Mouse (Mus musculus) neural tube, embryonic 10.5 days (tissue): ENCODE measurements around the gene St8sia2.

Experiments
- DNase-seq: peaks from one replicate; pipeline ENCODE4 v3.0.0-alpha.2; 2017; ENCODE audit warnings: low spot score; ENCODE audit errors: extremely low spot score

The St8sia2 gene

DNA sequence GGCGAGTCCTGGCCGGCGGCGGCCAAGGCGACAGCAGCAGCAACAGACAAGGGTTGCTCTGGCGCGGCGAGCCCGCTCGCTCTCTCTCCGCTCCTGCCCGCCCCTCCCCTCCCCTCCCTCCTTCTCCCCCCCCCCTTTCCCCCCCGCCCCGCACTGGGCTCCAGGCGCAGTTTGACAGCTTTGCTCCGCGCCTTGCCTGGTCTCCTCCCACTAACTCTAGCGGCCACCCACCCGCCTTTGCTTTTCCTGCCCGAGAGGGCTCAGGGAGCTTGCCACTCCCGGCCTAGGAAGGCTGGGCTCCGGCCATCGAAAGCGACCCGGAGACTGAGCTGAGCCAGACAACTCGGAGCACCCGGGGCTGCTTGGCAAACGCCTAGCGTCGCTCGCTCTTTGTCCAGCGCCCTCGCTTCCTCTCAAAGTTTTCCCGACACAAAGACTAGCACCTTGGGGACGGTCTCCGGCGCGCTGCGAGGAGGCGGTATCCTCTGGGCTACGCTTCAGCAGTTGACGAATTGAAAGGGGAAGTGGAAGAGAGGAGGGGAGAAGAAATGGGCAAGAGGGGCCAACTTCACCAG lies at the start of gene St8sia2:
St8sia2 (minus strand) TSS at position 90 of the 575 bp plus-strand sequence.
- DNase-seq: peak; percentile 84

DNA sequence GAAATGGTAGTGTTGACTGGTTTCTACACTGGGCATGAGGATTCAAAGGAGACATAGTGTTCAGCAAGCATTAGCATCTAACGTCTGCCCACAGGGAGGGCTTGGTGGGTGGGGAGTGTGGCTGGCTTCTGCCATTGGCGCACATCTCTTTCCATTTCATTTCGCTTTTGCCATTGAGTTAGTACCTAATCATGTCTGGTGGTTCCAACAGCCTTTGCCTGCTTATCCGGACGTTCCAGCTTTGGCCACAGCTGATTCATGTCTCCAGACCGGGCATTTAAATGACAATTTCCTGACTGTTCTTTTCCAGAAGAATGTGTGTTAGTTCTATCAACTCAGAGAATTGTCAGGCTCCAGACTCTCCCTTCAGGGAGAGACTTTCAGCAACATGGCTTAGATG lies 47.6 kb upstream of the St8sia2 start:
- DNase-seq: no peak

DNA sequence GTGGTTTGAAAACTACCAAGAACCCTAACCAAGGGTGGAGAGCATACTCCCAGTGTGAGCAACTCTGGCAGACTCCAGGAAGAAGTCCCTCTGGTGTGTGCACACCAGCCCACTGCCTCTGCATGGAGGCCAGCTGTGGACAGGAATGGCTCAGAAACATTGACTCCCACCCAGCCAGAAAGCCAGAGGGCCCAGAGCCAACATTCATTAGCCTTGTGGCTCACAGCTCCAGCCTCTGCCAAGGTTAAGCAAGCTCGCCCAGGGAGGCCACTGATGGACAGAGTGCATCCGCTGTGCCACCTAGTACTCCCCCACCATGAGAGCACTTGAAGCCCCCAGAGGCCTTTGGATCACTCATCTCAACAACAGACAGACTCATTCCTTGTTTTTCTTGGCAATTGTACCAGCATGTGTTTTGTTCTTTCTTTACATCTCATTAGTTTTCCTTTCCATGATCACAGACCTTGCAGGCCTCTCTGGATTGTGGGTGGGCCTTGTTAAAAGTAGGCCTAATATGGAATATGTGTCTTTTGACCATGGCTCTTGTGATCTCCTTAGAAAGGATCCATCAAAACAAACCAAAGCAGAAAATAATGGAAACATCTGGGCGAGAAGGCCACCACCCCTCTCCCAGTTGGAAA lies 46.9 kb upstream of the St8sia2 start:
- no peak for DNase-seq

DNA sequence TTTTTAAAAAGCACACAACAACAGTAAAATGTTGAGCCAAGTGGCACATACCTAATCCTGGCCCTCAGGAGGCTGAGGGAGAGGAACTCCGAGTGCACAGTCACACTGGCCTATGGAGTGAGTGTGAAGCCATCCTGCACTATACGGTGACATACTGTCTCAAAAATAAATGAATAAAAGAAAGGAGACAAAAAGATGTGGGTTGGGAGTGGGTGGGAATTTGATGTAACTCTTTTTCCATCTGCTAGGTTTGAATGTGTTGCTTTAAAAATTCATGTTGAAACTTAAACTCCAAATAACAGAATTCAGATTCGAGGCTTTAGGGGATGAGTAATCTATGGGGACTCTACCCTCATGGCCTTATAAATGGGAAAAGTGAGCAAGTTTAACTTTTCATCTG lies 46.2 kb upstream of the St8sia2 start:
- DNase-seq: no peak

DNA sequence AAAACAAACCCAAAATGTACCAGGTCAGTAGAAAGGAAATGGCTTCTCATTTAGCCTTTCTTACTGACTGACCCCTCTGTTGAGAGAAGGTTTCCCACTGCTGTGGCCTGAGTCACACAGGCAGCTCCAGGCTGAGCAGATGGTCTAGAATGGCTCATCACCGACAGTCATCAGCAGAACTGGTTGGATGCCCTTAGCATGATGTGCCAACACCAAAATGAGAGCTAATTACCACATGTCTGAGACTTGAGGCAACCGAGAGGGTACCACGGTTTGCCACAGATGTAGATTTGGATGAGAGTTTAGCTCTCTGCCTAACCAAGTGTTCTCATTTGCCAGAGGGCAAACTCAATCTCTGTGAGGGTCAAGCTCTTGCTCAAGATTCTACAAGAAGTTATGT lies 42.3 kb upstream of the St8sia2 start:
- DNase-seq: no peak

DNA sequence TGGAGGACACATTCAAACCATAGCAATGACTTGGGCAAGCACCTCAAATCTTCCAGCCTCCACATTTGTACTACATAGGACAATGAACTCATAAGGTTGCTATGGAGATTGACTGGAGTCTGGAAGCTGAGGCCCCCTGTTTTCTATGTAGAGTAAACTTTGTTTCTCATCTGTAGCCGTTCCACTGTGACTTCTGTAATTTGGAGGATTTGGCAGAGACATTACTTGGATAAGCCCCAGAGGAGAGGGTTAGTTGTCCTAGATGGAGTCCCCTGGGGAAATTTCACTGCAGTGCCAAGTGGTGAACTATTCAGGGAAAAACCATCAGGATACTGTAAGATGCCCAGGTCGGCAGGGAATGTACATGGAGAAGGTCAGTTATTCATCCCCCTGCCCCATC lies 34.1 kb upstream of the St8sia2 start:
- no peak for DNase-seq

DNA sequence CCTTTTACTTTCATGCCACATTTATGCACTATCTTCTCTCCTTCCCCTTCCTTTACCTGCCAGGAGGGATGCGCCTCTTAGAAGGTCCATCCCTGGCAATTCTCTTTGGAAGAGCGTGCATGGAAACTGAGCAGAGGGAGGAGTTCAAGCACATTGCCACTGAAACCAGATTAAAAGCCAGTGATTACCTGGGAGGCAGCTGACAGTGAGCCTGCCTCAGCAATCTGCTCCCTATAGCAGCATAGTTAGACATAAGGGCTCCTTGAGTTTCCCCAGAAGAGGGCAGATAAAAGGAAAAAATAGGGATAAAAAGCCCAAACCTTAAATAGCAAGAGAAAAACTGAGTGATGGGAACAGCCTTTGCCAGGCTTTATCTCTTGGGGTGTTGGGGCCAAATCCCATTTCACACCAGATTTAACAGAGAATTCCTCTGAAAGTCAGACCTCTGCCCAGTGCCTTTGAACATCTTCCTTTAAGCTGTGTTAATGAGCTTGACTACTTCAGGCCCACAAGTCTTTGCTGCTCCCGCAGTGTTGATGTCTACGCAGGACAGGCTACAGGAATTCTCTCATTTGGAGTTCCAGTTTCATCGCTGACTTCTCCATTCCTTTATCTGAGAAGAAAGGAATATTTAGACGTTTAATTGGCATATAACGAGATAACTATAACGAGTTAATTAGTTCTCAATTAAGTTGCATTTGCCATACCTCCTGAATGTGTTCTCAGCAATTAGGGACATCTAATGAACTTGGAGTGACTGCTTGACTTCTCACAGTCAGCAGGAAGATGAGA lies 31.9 kb upstream of the St8sia2 start:
- DNase-seq: no peak

DNA sequence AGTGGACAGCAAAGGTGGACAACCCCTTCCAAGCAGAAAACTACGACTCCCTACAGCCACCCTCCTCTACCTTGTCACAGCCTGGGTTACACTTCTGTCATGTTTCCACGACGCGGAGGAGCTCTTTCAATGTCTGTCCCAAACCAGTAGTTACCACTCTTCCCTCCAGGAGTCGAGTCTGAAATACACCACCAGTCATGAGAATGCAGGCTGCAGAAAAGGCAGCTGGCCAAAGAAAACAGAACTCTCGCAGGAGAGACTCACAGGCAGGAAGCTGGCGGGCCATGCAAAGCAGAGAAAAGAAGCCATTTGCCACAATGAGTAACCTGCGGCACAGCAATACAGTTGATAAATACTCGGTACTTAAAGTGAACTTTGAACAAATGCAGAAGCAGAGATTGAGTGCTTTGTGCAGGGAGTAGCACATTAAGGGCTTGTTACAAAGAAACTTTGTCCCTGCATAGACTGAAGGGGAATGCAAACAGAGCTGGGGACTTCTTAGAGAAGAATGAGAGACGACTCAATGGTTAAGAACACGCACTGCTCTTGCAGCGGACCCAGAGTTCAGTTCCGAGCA lies 30.2 kb upstream of the St8sia2 start:
- peak; percentile 17 for DNase-seq

DNA sequence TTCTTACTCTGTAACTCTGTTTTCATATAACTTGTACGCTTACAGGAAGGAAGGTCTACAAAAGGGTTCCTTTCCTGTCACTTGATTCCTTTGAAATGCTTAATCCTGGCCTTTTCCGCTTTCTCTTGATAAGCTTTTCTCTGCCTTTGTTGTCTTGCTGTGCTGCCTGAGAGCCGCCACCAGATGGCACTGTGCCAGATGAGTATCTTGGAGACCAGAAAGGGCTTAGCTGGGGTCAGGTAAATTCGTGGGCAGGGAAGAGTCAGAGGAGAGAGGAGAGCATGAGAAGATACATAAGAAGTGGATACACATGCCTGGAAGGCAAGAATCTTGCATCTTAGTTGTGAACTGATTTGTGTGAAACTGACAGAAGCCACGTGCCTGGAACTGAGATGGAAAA lies 11.5 kb upstream of the St8sia2 start:
- peak; percentile 80 for DNase-seq

DNA sequence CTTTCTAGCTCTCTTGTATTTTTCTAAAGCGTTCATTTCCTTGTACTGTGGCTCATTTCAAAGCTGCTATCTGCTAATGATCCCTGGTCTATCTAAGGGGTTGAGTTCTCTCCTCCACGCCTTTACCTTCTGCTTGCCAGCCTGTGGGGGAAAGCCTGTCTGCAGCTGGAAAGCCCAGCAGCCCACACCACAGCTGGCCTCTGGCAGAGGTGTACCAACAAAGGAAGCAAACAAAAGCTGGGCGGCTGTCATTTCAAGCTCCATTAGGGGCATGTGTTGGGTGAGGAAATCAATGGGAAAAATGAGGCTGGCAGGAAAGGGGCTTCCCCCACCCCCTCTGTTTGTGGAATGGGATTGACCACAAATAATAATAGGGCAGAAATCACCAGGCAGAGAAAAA lies 10.7 kb upstream of the St8sia2 start:
- DNase-seq: no peak

DNA sequence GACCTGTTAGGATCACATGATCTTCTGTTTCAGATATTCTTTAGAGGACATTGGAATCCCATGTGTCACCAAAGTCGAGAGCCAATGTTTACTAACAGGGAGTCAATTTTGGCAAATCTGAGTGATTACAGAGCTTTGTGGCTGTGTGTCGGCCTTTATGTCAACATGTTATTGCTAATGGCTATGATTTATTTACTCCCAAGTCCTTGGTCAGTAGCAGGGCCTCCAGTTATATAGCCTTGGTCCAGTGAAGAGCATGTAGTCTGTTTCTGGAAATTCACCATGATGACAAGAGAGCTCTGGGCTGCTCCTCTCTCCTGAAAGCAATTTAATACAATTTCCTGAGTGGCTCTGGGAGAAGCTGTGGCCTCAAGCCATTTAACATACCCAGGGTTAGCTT lies 9.1 kb upstream of the St8sia2 start:
- no peak for DNase-seq

DNA sequence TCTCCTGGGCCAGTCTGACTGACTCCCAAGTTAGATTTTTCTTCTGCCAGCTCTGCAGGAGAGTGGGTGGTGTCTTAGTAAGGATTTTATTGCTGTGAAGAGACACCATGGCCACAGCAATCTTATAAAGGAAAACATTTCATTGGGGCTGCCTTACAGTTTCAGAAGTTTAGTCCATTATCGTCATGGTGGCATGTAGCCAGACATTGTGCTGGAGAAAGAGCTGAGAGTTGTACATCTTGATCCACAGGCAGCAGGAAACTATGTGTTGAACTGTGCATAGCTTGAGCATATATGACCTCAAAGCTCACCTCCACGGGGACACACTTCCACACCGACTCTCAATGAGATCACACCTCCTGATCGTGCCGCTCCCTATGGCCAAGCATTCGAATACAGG lies 8.3 kb upstream of the St8sia2 start:
- no peak for DNase-seq

DNA sequence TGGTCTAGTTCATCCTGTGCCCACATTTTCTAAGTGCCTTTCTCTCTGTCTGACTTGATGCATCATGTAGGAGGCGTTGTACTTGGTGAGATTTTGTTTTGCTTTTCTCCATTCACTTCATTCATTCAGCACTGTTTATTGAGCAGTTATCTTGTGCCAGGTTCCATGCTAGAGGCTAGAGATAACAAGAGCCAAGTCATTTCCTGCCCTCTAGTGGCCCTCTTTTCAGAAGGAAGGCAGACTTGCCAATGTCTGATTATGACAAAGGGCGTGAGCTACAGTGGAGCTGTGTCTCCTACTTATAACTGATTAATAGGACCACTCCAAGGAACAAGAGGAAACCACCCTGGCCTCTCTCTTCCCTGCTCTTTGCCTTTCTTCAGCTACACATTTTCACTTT lies 3.1 kb upstream of the St8sia2 start:
- no peak for DNase-seq

DNA sequence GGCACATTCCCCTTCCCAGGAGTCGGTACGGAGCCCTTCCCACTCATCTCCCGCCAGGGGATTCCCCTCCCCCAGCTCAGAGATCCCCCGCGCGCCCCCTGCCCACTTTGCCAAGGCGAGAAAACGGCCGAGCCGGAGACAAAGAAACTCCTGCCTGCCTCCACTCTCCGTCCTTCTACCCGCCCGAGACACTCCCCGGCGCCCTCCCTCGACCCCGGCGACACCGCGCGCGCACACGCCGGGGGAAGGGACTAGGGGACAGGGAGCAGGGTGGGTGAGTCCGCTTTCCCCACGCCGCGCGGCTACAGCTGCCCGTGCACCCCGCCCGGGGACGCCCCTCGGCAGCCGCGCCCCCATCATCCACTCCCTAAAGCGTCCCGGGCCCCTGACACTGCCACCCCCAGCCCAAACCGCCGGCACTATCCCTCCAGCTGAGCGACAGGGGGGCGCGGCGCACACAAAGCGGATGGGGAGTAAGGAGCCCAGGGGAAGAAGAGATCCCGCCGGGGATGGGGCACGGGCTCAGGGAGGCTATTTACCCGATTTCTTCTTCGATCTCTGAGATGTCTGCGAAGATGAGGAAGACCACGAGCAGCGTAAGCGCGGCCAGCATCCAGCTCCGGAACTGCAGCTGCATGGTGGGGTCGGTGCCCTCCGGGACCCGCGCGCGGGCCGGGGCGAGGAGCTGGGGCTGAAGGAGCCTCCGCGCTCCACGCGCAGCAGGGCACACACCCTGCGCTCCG lies 461 bp downstream of the St8sia2 start:
- DNase-seq: peak; percentile 84

DNA sequence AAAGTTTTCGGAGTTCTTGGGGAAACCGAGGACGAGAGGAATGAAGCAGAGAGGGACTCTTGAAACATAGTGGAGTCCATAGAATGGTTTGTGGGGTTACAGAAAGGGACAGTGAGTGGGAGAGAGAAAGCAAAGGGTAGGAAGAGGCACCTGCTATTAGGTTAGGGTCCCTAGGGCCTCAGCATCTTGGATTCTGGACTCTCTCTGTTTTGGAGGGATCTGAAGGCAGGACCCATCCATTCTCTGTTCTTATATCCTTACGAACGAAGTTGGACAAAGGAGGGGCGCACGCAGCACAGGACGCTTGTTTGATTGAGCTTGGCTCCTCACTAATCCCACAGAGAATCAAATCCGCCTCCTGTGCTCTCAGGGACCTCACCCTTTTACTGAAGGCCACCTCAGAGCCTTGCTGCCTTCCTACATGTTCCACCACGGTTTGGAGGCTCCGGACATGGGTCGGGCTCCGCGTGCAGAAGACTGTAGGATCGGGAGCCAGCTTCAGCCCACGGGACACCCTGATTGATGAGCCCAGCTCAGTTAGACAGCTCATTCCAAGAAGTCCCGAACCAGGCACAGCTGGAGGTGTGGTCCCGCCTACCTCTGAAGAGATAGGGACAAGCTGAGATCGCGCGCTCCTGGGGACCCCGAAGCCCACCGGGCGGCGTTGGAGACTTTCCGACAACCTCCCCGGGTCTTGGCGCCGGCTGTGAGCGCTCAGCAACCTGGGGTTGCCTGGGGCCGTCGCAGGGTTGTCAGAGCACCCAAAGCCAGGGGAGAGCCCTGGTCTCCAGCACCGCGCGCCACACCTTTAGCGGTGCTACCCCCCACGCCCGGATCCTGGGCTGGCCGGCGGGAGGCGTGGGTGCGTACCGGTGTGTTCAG lies 1.3 kb downstream of the St8sia2 start:
- DNase-seq: peak; percentile 23

DNA sequence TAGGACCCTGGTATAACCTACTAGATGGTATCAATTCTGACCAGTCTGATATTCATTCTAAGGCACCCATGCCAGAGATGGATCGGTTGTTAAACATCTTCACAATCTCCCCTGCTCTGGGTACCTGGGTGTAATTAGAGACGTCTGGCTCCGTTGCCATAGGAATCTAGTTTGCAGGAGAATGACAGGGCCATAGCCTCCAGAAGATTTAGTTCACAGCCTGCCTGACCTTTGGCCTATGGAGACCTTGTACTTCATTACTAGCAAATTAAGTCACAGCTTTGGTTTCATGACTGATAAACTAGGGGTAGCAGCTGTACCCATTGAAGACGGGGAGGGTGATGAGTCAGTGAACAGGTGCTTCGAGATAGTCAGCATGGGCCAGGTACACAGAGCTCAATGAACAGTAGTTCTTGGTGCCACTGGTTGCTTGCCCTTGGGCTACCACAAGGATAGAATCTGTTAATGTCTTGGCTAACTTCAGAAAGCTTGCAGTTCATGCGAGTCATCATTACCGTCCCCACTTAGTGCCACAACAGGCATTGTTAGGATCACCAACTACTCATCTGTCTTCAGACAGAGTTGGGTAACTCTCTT lies 4.4 kb downstream of the St8sia2 start:
- peak; percentile 30 for DNase-seq

DNA sequence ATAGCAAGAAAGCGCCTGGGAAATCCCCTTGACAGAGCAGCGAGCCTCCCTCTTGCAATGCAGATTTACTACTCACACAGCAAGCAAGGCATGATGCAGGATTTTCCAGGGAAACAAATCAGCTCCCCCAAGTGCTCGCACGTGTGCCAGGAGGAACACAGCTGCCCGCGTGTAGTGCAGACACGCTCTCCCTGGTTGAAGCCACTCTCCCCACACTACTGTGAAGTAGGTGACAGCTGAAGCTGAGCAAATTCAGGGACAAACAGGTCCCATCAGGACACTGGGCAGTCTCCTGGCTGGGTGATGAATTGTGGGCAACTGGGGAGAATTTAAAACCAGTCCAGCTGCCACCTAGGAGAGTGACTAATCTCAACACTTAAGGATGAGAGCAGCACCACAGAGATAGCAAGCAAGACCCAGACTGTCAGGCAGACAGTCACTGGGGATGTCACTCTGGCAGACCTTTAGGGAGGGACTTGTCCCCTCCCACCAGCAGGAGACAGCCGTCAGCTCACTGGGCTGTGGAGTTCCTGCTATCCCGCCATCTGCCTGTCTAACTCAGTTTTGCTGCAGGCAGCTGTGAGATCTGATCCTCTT lies 6.6 kb downstream of the St8sia2 start:
- DNase-seq: peak; percentile 33

DNA sequence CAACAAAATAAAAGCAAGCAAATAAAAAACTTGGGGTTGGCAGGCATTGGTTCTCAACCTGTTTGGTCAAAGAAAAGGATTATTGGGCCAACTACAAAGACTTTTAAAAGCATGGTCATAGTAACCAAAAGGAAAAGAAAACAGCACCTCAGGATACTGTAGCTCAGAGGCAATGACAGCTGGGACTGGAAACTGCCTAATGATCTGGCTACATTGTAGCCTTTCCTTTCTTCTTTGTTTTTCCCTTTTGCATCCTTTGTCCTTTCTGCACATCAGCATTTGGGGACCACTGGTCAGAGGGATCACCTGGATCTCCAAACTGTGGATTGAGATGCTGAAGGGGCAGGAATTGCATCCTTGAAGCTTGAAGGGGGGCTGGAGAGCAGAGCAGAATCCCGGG lies 7.1 kb downstream of the St8sia2 start:
- DNase-seq: no peak

DNA sequence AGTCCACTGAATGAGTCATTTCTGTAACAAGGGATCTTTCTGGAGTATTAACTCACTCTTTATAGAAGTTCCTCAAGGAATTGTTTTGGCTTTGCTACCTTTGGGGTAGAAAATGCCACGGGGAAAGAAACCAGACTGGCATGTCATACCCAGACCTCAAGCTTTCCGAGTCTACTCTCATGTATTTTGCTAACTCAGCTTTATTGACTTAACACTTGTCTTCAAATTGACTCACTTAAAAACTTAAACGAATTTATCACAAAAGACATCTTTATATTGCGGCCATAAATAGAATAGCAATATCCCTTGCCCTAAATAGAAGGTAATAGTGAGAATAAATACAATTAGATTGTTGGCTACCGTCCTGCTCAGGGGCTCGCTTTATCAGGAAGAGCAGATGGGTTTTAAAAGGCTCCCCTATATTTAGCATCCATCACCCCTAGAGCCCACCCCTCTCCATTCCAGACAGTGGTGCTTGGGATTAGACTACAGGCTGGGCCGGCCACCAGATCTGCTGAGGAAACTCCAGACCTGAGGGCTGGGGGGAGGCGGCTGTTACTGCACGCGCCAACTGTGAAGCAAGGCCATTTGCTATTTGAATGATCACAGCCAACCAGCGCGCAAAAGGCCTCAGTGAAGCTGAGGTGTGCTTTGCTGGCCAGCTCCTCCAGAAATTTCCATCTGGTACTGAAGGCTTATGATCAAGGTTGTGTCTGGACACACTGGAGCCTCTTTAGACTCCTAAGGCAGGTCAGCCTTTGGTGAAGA lies 12.6 kb downstream of the St8sia2 start:
- DNase-seq: no peak
